Mouse (Mus musculus) kidney, adult 2 months (tissue): ENCODE results near the gene Rnaseh2b. TPM values are rescaled to one million over a fixed set of nuclear protein-coding genes. Genes with fewer than 3 reads are reported as not detected.

Experiments used
- DNase-seq: peaks from one replicate; pipeline ENCODE4 v3.0.0; 2021
- H3K27ac ChIP-seq: fragments of 200-500 bp; 2 replicates; pipeline ENCODE4 v1.5.1; 2012; ENCODE audit warnings: low read depth, low read length, control low read depth, inconsistent platforms; ENCODE audit not compliant: insufficient read depth
- H3K27me3 ChIP-seq: fragments of 200-500 bp; replicated peaks from 2 replicates; pipeline ENCODE4 v1.6.1; 2012; ENCODE audit warnings: mild to moderate bottlenecking, moderate library complexity, low read length, inconsistent platforms; ENCODE audit not compliant: control insufficient read depth, insufficient read depth
- H3K36me3 ChIP-seq: fragments of 200-500 bp; 2 replicates; pipeline ENCODE4 v1.6.1; 2012; ENCODE audit warnings: mild to moderate bottlenecking, moderate library complexity, low read length, inconsistent platforms; ENCODE audit not compliant: control insufficient read depth, insufficient read depth
- H3K4me1 ChIP-seq: fragments of 200-500 bp; 2 replicates; pipeline ENCODE4 v1.6.1; 2011; ENCODE audit warnings: low read length; ENCODE audit not compliant: control insufficient read depth, insufficient read depth
- H3K4me3 ChIP-seq: fragments of 200-500 bp; 2 replicates; pipeline ENCODE4 v1.5.1; 2011; ENCODE audit warnings: mild to moderate bottlenecking, low read depth, low read length, control low read depth; ENCODE audit not compliant: insufficient read depth
- CTCF ChIP-seq: fragments of 200-500 bp; conservative IDR thresholded peaks from 2 replicates; pipeline ENCODE4 v1.5.1; 2011; ENCODE audit warnings: low read depth, mild to moderate bottlenecking, control low read depth, low read length, moderate library complexity, mixed read lengths; ENCODE audit not compliant: insufficient read depth, insufficient read length
- POLR2A ChIP-seq: fragments of 200-500 bp; IDR thresholded peaks from one replicate; pipeline ENCODE4 v1.6.1; 2011; ENCODE audit warnings: low read depth, low read length, control low read depth
- WGBS: fragments of 180-500 bp; shearing (Covaris S2); methylation state at CpG from one replicate; pipeline ENCODE4 v1.1.7; 2018; 5-methylcytosine and 5-hydroxymethylcytosine counted together
- polyA plus RNA-seq: library from polyadenylated mRNA; depleted of rRNA; stranded (reverse); fragments of >200 nt; gene quantifications from 2 replicates; pipeline ENCODE4 v1.2.3, GENCODE M21; 2012

Rnaseh2b gene
- polyA plus RNA-seq, 1 experiment, result 8.4 TPM

DNA sequence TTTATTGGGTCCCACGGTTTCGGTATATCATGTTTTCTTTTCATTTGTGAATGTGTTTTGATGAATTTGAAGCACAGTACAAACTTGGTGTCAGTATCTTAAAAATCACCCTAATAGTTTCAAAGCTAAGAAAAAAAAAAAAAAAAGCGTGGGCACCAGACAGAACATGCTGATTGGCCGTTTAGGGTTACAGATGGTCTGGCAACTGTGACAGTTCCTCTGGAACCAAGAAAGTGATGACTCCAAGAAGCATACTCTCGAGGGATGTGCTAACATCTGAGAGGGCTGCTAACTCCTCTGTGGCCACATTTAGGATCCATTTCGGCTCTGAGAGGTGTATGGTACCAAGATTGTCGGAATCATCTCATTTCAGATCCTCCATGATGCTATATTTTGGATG, 62.8 kb downstream of the Rnaseh2b start:
- no peak for TF ChIP-seq POLR2A
- no peak for TF ChIP-seq CTCF
- WGBS, result 77% methylated on average over 7 of the region's 7 CpGs
- no peaks in the 10 kb centered on the region; the same call in 1 of the 2 replicates for H3K36me3 ChIP-seq
- no peak for DNase-seq
- H3K4me3 ChIP-seq, result no peak overlapping the region
- no peaks in the 10 kb centered on the region for H3K4me1 ChIP-seq
- no peak overlapping the region for H3K27ac ChIP-seq
- no peaks in the 10 kb centered on the region; the same call in 1 of the 2 replicates for H3K27me3 ChIP-seq

DNA sequence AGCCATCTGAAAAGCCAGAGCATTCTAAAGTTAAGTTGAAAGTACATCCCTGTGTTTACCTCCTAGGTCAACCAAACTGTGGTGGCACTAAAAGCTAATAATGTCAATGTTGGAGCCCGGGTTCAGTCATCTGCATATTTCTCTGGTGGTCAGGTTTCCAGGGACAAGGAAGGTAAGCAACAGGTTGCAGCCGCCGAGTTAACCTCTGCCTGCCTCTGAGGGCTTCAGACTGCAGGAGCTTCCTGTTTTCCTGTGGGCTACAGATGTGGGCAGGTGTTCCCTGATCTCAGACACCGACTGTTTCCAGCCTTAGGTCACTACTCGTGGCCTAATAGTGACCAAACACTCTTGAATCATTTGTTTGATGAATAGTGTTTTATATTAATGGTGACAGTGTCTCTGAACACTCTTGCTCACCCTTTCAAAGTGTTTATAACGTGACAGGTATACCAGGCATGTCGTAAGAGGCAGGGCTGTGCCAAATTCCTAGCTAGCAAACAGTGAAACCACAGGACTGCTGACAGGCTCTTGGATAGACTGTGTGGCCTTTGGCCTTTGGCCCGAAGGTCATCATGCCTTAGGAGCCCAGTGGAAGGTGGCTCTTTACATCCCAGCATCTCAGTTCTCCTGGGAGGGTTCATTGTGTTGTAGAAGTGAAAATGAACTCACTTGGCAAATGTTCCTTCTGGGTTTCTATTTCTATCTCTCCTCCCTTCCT, 69.0 kb downstream of the Rnaseh2b start:
- Histone ChIP-seq H3K27me3 (no peaks in the 10 kb centered on the region), H3K36me3 (no peaks in the 10 kb centered on the region; the same call in none of the 2 replicates), H3K4me1 (no peaks in the 10 kb centered on the region), H3K4me3 (no peak overlapping the region), H3K27ac (no peak overlapping the region)
- TF ChIP-seq POLR2A, result no peak
- no peak for TF ChIP-seq CTCF
- WGBS, result 71% methylated on average over 8 of the region's 8 CpGs
- no peak for DNase-seq

DNA sequence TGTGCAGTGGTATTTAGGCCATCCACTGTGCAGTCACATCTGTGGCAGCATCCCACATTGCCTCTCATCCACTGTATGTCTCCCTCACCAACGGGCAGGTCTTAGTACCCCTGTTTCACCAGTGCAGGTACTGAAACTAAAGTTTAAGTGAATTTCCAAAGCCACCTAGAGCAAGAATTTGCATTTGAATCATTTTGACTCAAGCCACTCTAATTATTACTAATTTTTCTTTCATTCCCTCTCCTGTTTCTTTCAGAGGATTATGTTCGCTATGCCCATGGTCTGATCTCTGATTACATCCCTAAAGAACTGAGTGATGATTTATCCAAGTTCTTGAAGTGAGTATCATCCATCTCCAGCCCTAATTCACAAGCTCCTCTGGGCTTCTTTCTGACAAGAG, 71.4 kb downstream of the Rnaseh2b start:
- WGBS, result 90% methylated on average over 2 of the region's 2 CpGs
- no peaks in the 10 kb centered on the region for H3K4me1 ChIP-seq
- no peaks in the 10 kb centered on the region for H3K27me3 ChIP-seq
- no peak overlapping the region for H3K27ac ChIP-seq
- TF ChIP-seq POLR2A, result no peak
- TF ChIP-seq CTCF, result no peak
- H3K4me3 ChIP-seq, result no peak overlapping the region
- no peaks in the 10 kb centered on the region; the same call in none of the 2 replicates for H3K36me3 ChIP-seq
- DNase-seq, result no peak

DNA sequence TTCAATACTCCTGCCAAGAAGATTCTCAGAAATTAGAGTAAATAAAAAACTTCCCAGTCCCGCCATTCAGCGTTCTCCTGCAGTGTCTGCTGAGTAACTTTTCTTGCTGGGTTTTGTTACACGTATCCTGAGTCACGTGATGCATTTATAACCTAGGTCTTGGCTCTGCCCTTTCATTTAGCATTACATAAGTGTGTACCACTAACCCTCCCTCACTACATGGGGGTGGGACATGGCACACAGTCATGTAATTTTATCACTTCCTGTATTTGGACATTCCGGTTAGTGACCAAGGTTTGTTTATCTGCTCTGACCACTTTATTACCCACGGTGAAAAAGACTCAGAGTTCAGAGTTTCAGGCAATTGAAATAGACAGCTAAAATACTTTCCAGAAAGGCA, 78.4 kb downstream of the Rnaseh2b start:
- no peak for TF ChIP-seq POLR2A
- TF ChIP-seq CTCF, result no peak
- H3K36me3 ChIP-seq, result no peaks in the 10 kb centered on the region
- no peak overlapping the region for H3K4me3 ChIP-seq
- no peaks in the 10 kb centered on the region; the same call in 1 of the 2 replicates for H3K4me1 ChIP-seq
- WGBS, result 22% methylated on average over 6 of the region's 6 CpGs
- H3K27ac ChIP-seq, result peak overlapping the region; percentile 79; the same call in 1 of the 2 replicates
- no peaks in the 10 kb centered on the region for H3K27me3 ChIP-seq
- peak; percentile 85 for DNase-seq

DNA sequence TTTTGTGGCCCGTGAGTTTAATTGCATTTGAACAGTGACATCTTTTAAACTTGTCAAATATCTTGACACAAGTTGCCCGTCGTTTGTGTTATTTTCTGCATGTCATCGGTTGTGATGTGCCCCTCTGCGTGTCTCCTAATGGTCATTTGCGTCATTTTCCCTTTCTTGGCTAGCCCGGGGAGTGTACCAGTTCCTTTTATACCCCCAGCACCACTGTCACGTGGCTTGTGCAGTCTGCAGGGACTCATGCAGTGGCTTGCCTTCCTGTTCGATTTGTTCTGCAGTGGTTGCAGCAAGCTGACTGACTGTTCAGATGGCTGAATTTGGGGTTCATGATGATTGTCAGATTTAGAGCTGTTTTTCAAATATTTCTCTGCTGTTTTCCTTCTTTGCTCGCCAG, 81.6 kb downstream of the Rnaseh2b start:
- WGBS, result 47% methylated on average over 10 of the region's 10 CpGs

DNA sequence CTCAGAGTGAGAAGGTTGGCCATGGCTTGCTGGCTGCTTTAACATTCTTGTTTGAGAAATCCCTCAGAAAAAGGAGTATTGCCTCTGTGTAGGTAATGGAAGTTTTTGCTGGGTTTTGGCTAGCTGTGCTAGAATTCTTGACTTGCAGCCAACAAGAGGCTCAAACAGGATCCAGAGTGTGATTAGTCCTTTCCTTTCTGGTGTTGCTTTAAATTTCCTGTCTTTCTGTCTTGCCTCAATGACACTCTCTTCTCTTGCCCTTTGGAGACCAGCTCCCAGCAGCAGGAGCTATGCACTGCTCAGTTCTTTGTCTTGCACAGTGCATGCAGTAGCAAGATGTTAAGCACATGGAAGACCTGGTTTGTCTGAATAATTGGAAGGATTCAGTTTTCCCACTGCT, 83.3 kb downstream of the Rnaseh2b start:
- Histone ChIP-seq H3K4me3 (no peak overlapping the region), H3K36me3 (no peaks in the 10 kb centered on the region), H3K27me3 (no peaks in the 10 kb centered on the region), H3K4me1 (no peaks in the 10 kb centered on the region; the same call in 1 of the 2 replicates), H3K27ac (no peak overlapping the region)
- TF ChIP-seq POLR2A (no peak), CTCF (no peak)
- peak; percentile 76 for DNase-seq

More for the DNA sequence above, 81.6 kb downstream of the Rnaseh2b start:
- no peaks in the 10 kb centered on the region for H3K27me3 ChIP-seq
- H3K4me3 ChIP-seq, result no peak overlapping the region; the same call in 1 of the 2 replicates
- peak overlapping the region; percentile 22; the same call in 1 of the 2 replicates for H3K27ac ChIP-seq
- no peak for DNase-seq
- no peak for TF ChIP-seq CTCF
- no peak for TF ChIP-seq POLR2A
- H3K4me1 ChIP-seq, result no peaks in the 10 kb centered on the region; the same call in 1 of the 2 replicates
- H3K36me3 ChIP-seq, result no peaks in the 10 kb centered on the region

DNA sequence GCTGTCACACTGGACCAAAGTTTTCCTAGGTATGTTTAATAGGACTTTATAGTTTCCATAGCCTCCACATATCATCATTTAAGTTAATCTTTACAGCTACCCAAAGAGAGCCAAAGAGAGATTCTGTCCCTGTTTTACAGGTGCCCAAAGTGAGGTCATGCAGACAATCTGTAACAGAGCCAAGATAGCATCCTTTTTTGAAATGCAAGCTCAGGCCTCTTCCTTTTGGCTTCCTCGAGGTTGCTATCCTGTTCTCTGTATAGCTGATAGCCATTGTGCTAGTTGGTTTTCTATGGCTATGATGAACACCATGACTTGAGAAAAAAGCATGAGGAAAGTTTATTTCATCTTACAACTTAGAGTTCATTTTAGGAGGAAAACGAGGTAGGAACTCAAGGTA, 83.7 kb downstream of the Rnaseh2b start:
- H3K27ac ChIP-seq, result no peak overlapping the region
- DNase-seq, result no peak
- no peak overlapping the region for H3K4me3 ChIP-seq
- H3K27me3 ChIP-seq, result no peaks in the 10 kb centered on the region
- H3K36me3 ChIP-seq, result no peaks in the 10 kb centered on the region
- no peaks in the 10 kb centered on the region; the same call in 1 of the 2 replicates for H3K4me1 ChIP-seq
- TF ChIP-seq CTCF, result no peak
- TF ChIP-seq POLR2A, result no peak
- WGBS, result 68% methylated on average over 2 of the region's 2 CpGs

DNA sequence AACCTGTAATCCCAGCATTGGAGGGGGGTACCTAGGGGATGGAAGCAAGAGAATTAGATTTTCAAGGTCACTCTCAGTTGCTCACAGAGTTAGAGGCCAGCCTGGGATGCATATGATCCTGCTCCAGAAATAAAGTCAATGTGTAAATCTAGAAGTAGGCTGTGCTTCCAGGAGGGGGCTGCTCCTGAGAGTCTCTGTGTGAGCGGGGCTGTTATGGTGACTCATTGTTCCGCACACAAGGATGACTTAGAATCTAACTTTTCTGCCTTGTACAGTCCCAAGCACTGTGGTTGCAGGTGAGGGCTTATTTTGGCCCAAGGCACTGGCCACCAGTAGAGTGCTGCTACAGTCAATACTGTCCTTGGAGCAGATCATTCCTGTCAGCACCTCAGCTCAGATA, 87.0 kb downstream of the Rnaseh2b start:
- H3K27me3 ChIP-seq, result no peaks in the 10 kb centered on the region
- no peak overlapping the region for H3K27ac ChIP-seq
- no peaks in the 10 kb centered on the region for H3K36me3 ChIP-seq
- no peak for DNase-seq
- 93% methylated on average over 2 of the region's 2 CpGs for WGBS
- H3K4me1 ChIP-seq, result no peaks in the 10 kb centered on the region
- no peak overlapping the region for H3K4me3 ChIP-seq
- TF ChIP-seq POLR2A (no peak), CTCF (no peak)
